Mouse (Mus musculus) left cerebral cortex, postnatal 36 days (tissue): ENCODE measurements at regions not wholly inside any gene's neighbourhood (a gene's known extent, or its start where the extent isn't known, plus 50 kb on each side); places are given as distances from the start of the nearest gene placed in this dataset.

Experiments used
- DNase-seq, 2 experiments: peaks; one replicate each; pipeline ENCODE4 v3.0.0; 2021 to 2022; ENCODE audit warnings: low spot score in 2 of 2, mixed read lengths in 1 of 2
- intact Hi-C: fragments of 180-260 bp; cut with DNase I; formaldehyde crosslinking; loops from one replicate; pipeline ENCODE4 v1.15.1; 2025

GRCm38 (mm10) chr1:40907813-40908212 is 102.4 kb downstream of the Tmem182 start:
- intact Hi-C loops: no loop called here
- no peak for DNase-seq

- DNase-seq: no peak
- intact Hi-C loops: no loop called here
These were observed 108.2 kb downstream of the Tmem182 start for GRCm38 (mm10) chr1:40913591-40913990.

- intact Hi-C loops: no loop called here
These were observed 118.9 kb downstream of the Tmem182 start for GRCm38 (mm10) chr1:40924271-40924670.

GRCm38 (mm10) chr1:40924780-40925179 is 119.4 kb downstream of the Tmem182 start:
- intact Hi-C loops: no loop called here

More at GRCm38 (mm10) chr1:40924271-40924670, 118.9 kb downstream of the Tmem182 start:
- no peak for DNase-seq

GRCm38 (mm10) chr1:40931374-40931773 is 126.0 kb downstream of the Tmem182 start:
- DNase-seq: no peak

More at GRCm38 (mm10) chr1:40924780-40925179, 119.4 kb downstream of the Tmem182 start:
- no peak for DNase-seq

DNA sequence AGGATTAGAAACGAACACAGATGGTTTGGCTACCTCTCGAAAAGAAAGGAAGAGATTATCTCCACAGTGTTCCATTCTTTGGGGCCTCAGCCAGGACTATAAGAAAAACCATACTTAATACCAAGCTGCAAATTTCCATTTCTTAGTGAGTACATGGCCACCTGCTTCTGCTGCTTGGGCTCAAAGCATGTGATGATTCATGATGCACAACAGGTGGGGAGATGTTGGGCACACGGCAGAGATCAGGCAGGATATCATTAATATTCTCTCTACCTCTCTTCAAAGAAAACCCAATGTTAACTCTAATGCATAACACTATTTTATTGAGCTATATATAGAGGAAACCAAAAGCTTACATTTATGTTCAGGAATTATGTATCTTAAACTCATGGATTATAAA is 131.3 kb downstream of the Tmem182 start:
- intact Hi-C loops: no loop called here
- DNase-seq: no peak

More at GRCm38 (mm10) chr1:40931374-40931773, 126.0 kb downstream of the Tmem182 start:
- intact Hi-C loops: no loop called here

GRCm38 (mm10) chr1:40942751-40943150 is 137.3 kb downstream of the Tmem182 start:
- no peak for DNase-seq
- intact Hi-C loops: no loop called here

DNA sequence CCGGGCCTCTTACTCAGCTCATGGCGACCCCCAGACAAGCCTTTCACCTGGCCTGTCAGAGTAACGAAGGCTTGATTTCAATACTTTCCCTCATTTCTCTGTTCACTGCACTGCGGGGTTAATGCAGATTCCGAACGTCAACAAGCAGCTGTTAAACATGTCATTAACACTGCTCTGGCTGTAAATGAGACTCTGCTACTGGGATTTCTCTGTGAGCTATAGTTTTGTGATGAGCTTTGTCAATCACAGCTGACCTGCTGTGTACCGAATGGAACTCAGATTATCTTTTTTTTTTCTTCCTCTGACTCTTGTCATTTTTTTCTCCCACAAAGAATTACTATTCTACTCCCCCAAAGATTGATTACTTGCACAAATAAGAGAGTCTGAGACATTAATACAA is 137.8 kb downstream of the Tmem182 start:
- intact Hi-C loops: no loop called here
- DNase-seq: no peak

GRCm38 (mm10) chr1:40950641-40951040 is 145.2 kb downstream of the Tmem182 start:
- intact Hi-C loops: no loop called here

GRCm38 (mm10) chr1:40954720-40955163 is 149.3 kb downstream of the Tmem182 start:
- intact Hi-C loops: no loop called here
- no peak for DNase-seq

More at GRCm38 (mm10) chr1:40950641-40951040, 145.2 kb downstream of the Tmem182 start:
- DNase-seq: peak; percentile 12 to 33

- intact Hi-C loops: no loop called here
- DNase-seq: no peak
These were observed 162.5 kb downstream of the Tmem182 start for GRCm38 (mm10) chr1:40967768-40968504.

DNA sequence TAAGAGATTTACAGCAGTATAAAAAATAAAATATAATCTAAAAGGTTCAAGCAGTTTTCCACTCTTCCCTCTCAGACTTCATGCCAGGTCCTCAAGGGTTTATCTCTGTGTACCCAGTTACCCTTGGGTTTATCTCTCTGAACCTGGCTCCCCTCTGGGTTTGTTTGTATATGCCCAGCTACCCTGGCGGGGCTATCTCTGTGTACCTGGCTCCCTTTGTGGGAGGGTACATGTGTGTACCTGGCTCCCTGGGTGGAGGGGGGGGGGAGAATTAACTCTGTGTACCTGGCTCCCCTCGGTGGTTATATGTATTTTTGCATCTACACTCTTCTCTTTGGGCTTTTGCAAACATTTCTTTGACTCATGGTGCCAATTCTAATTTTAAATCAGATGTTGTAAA is 178.4 kb downstream of the Tmem182 start:
- intact Hi-C loops: no loop called here
- no peak for DNase-seq

DNA sequence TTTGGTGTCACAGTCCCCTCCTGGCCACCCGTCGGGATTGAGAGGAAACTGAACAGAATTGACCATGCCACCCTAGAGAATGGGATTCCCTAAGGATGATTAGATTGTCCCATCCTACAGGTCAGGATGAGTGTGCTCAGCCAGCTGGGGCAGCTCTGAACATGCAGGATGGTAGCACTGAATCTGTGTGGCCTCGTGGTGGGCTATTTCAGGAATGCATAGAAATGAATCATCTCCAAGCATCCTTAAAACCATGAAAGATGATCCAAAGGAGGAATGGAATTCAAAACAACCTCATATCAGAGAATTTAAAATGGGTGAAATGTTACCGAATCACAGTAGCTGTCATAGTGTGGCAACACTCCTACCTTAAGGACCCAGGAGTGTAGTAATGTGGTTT is 187.9 kb downstream of the Tmem182 start:
- DNase-seq: no peak
- intact Hi-C loops: loop anchor here (10.0 kb wide), 1 partner anchor 109 kb away; no protein-coding TSS in a partner anchor

DNA sequence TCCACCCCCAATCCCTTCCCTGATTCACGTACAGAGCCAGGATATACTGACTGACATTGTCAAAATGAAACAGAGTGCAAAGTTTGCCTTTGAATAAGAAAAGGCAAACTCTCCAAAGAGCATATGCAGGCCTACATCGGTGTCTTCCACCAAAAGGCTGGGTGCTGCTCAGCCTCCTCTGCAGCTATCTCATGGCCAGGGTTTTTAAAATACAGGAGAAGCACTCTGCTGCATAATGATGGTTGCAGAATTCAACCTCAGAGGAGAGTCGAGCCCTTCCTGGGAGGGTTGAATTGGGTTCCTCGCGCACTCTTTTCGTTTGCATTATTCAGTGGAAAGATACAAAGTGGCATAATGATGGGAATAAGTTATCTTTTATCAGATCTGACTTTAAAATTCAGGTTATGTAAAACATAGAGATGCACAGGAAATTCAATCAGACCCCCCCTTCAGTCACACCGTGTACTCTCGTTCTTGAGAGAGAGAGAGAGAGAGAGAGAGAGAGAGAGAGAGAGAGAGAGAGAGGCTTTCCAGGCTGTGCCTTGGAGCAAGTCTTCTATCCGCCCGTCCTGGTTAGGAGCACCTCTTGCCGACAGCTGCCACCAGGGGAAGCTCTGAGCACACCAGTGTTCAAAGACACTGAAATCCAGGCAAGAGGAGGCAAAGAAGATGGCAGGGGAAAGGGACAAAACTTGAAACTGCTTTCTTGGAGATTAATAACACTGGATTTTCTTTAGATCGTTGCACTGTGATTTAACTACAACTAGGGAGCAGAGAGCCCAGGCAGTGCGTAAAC is 196.0 kb downstream of the Tmem182 start:
- peak; percentile 53 to 54 for DNase-seq
- intact Hi-C loops: no loop called here

- intact Hi-C loops: loop anchor here (1.0 kb wide), 1 partner anchor 25 kb away; no protein-coding TSS in a partner anchor
- no peak for DNase-seq
These were observed 196.6 kb downstream of the Tmem182 start for GRCm38 (mm10) chr1:41002006-41002405.

DNA sequence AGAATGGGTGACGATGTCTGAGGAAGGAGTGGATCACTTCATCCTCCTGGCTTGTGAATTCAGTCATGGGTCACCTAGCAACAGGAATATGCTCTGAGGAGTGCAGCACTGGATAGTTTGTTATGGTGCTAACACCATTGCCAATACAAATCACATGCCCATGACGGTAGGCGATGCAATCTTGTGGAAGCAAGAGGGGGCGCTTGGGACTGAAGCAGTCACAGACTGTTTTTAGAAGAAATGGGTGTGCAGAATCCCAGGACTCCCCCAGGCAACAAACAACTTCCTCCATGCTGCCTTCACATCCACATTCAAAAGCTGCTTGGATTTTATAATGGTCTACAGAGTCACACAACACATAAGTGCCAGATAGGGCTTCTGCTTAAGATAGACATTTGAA is 221.5 kb downstream of the Tmem182 start:
- intact Hi-C loops: loop anchor here (1.0 kb wide), 1 partner anchor 25 kb away; no protein-coding TSS in a partner anchor
- no peak for DNase-seq

DNA sequence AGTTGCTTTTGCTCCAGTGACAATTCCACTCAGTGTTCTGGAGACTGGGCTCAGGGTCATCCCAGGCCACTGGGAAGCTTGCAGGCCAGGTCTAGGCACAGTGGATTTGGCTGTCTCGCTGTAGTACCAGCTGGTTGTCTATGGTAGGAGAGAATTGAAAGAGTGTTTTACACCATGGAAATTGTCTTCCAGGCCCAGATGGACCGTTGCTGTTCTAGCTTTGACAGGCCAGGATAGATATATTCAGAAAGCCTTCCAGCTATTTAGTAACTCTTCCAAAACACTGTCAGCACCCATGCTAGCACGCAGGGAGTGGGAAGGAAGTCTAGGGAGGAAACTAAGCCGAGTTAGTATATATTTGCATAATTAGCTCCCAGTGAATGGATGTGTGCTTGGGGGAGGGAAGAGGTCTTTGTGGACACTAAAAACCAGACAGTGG is 222.2 kb downstream of the Tmem182 start:
- intact Hi-C loops: loop anchor here (1.0 kb wide), 1 partner anchor 25 kb away; no protein-coding TSS in a partner anchor
- peak; percentile 54 to 66 for DNase-seq

- intact Hi-C loops: no loop called here
- no peak for DNase-seq
These were observed 222.6 kb downstream of the Tmem182 start for GRCm38 (mm10) chr1:41028021-41028420.

DNA sequence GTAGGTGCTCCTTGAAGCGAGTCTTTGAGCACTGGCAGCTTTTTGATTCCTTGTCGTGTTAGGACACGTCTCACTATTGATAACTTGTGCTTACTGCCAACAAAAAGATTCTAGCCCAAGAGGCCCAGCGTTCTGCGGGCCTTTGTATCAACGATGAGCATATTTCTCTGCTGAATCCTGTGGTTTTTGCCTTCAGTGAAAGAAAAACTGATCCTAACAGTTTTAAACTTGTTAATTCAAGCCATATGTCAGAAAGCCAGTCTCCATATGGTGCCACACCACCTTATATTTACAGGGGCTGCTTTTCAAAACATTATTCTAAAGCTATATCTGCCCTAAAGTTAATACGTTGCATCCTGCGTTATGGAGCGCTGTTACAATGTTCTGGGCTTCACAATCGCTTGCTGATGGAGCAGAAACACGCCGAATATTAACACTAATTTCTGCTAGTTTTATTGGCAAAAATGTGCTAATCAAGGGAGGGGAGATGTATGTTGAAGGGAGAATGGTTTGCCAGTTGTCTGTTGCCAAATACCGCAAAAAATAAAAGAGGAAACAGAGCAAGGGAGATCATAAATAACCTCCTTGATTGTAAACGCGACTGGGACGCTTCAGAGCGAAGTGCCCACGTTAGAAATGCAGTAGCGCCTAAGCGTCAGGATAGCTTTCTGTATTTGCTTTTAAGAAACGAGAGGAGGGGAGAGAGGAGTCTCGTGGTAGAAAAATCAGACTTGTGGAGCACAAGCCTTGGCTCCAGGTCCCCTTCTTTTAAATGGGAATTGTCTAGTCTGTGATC is 229.9 kb downstream of the Tmem182 start:
- no peak for DNase-seq
- intact Hi-C loops: no loop called here

DNA sequence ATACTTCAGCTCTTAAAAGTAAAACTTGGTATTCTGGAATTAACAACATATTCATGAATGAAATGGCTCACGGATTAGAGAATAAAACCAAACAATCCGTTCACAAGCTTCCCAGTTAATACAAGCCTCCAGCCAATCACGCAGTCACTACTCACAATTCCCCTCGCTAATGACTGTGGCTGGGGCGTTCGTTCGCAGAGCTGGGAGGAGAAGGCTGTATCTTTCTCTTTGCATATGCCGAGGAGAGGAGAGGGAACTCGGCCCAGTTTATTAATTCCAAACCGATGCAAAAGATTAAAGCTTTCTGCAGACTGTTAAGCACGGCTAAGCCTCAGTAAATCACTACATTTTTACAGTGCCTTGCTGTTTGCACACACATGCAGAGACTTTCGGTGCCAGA is 231.5 kb downstream of the Tmem182 start:
- intact Hi-C loops: no loop called here
- no peak for DNase-seq
